ENCODE assay signal across 10 mouse cellular contexts in genomic region chr4:139199126-139199525, GRCm38 (mm10). TPM values are rescaled to one million over a fixed set of nuclear protein-coding genes. Genes with fewer than 3 reads are reported as not detected.
DNase-seq lines count a peak whose midpoint lies in the region; ATAC-seq and TF ChIP-seq lines count a peak whose summit lies in the region.
"Had no signal": no experiment of that assay in that cellular context is flagged by ENCODE, and none has a peak within 500 bp of the region (broad histone marks: within the 10 kb centered on the region; RNA-seq: fewer than 3 reads in every experiment).

No protein-coding gene starts in this region.

- H3K27me3 ChIP-seq in testis, adult 2 months (ENCODE audit: control insufficient read depth, insufficient read depth, low read length), result no peaks in the 10 kb centered on the region
- H3K27me3 ChIP-seq in liver, embryonic 13.5 days, result no peaks in the 10 kb centered on the region
- no peaks in the 10 kb centered on the region for H3K27me3 ChIP-seq in stomach, embryonic 16.5 days (ENCODE audit: control insufficient read depth, insufficient read depth, low read length)
- H3K27me3 ChIP-seq: forebrain, embryonic 15.5 days; heart, embryonic 13.5 days; midbrain, embryonic 13.5 days had no signal

- no peaks in the 10 kb centered on the region for H3K9me3 ChIP-seq in liver, embryonic 13.5 days (replicated peaks)
- no peaks in the 10 kb centered on the region for H3K9me3 ChIP-seq in stomach, embryonic 16.5 days (replicated peaks; ENCODE audit: control insufficient read depth, low read length)
- H3K9me3 ChIP-seq: forebrain, embryonic 15.5 days; heart, embryonic 13.5 days; midbrain, embryonic 13.5 days had no signal

- H3K27ac ChIP-seq in testis, adult 2 months (ENCODE audit: control insufficient read depth, insufficient read depth, low read depth, low read length), result peak overlapping the region; percentile 33
- H3K27ac ChIP-seq in liver, embryonic 13.5 days, result peak overlapping the region; percentile 74
- H3K27ac ChIP-seq in stomach, embryonic 16.5 days (ENCODE audit: low read length), result peak overlapping the region; percentile 60
- H3K27ac ChIP-seq: forebrain, embryonic 15.5 days; midbrain, embryonic 13.5 days had no signal

- peak; percentile 43 for ATAC-seq in activated CD4-positive, CD25-positive, alpha-beta regulatory T cell, adult 4 months
- no peak for ATAC-seq in liver, embryonic 13.5 days (ENCODE audit: low read depth)
- no peak for ATAC-seq in stomach, embryonic 16.5 days (ENCODE audit: insufficient read depth, low FRiP score)
- ATAC-seq: forebrain, embryonic 15.5 days; midbrain, embryonic 13.5 days had no signal

- H3K4me1 ChIP-seq in testis, adult 2 months (ENCODE audit: control insufficient read depth, insufficient read depth, low read length), result peaks cover 23% of the 10 kb centered on the region
- H3K4me1 ChIP-seq in liver, embryonic 13.5 days (replicated peaks), result peaks cover 99% of the 10 kb centered on the region
- H3K4me1 ChIP-seq in stomach, embryonic 16.5 days (ENCODE audit: control insufficient read depth, insufficient read depth, low read length), result peaks cover 58% of the 10 kb centered on the region

- TF ChIP-seq CTCF in testis, adult 2 months (IDR thresholded peaks at IDR 0.05; ENCODE audit: control insufficient read depth, insufficient read depth, insufficient replicate concordance, low read depth, low read length), result no peak

- H3K4me2 ChIP-seq in liver, embryonic 13.5 days, result peak overlapping the region; percentile 25; the same call in 1 of the 2 replicates
- H3K4me2 ChIP-seq in stomach, embryonic 16.5 days (ENCODE audit: low read depth, low read length), result no peak overlapping the region
- H3K4me2 ChIP-seq: forebrain, embryonic 15.5 days; heart, embryonic 13.5 days; midbrain, embryonic 13.5 days had no signal

- peak overlapping the region; percentile 18; the same call in 1 of the 2 replicates for H3K9ac ChIP-seq in liver, embryonic 13.5 days
- H3K9ac ChIP-seq in stomach, embryonic 16.5 days (ENCODE audit: low read length), result no peak overlapping the region
- H3K9ac ChIP-seq: forebrain, embryonic 15.5 days; heart, embryonic 13.5 days; midbrain, embryonic 13.5 days had no signal

- 44% methylated on average over 9 of the region's 9 CpGs for WGBS in liver, embryonic 13.5 days (ENCODE audit: insufficient replicate concordance)
- WGBS in stomach, embryonic 16.5 days, result 85% methylated on average over 9 of the region's 9 CpGs

- no peaks in the 10 kb centered on the region for H3K36me3 ChIP-seq in testis, adult 2 months (ENCODE audit: control insufficient read depth, insufficient read depth, low read length)
- peaks cover 17% of the 10 kb centered on the region for H3K36me3 ChIP-seq in liver, embryonic 13.5 days
- H3K36me3 ChIP-seq in stomach, embryonic 16.5 days (ENCODE audit: control insufficient read depth, insufficient read depth, low read length), result no peaks in the 10 kb centered on the region

- no peak for DNase-seq in testis, postnatal 10 days (ENCODE audit: low spot score)
- DNase-seq in liver, embryonic 13.5 days, result no peak
- DNase-seq in adipocyte (ENCODE audit: low spot score), result no peak
- no peak for DNase-seq in left cerebral cortex, adult 9 months (ENCODE audit: low spot score in 2 of 2)

- H3K4me3 ChIP-seq in testis, adult 2 months (ENCODE audit: control insufficient read depth, low read depth, low read length), result peak overlapping the region; percentile 56
- no peak overlapping the region for H3K4me3 ChIP-seq in liver, embryonic 13.5 days (replicated peaks)
- no peak overlapping the region for H3K4me3 ChIP-seq in stomach, embryonic 16.5 days (replicated peaks; ENCODE audit: low read length)
- H3K4me3 ChIP-seq: forebrain, embryonic 15.5 days; heart, embryonic 13.5 days; midbrain, embryonic 13.5 days had no signal

- no peak for TF ChIP-seq POLR2A in testis, adult 2 months (IDR thresholded peaks at IDR 0.05; ENCODE audit: control insufficient read depth, low read depth, low read length)

RNA-seq across cellular contexts. Expression of gene Capzb, which starts 6.4 kb away (rescaled TPM):
- polyA plus RNA-seq in testis, adult 2 months (2012; rRNA removed), result 286 and 311 TPM in 2 replicates
- 100 to 1,000 TPM; 633 to 647 TPM for polyA plus RNA-seq in activated CD4-positive, CD25-positive, alpha-beta regulatory T cell, adult 4 months (2017; shearing (Covaris generic))
- 173 and 198 TPM in 2 replicates for polyA plus RNA-seq in liver, embryonic 13.5 days (2015; fragmentation: Nextera tagmentation; extraction: Ambion mirVana)
- polyA plus RNA-seq in stomach, embryonic 16.5 days (2015; fragmentation: Nextera tagmentation; extraction: Ambion mirVana), result 421 and 434 TPM in 2 replicates
